Mouse (Mus musculus): ENCODE measurements around the gene Susd4.

The Susd4 gene

DNA sequence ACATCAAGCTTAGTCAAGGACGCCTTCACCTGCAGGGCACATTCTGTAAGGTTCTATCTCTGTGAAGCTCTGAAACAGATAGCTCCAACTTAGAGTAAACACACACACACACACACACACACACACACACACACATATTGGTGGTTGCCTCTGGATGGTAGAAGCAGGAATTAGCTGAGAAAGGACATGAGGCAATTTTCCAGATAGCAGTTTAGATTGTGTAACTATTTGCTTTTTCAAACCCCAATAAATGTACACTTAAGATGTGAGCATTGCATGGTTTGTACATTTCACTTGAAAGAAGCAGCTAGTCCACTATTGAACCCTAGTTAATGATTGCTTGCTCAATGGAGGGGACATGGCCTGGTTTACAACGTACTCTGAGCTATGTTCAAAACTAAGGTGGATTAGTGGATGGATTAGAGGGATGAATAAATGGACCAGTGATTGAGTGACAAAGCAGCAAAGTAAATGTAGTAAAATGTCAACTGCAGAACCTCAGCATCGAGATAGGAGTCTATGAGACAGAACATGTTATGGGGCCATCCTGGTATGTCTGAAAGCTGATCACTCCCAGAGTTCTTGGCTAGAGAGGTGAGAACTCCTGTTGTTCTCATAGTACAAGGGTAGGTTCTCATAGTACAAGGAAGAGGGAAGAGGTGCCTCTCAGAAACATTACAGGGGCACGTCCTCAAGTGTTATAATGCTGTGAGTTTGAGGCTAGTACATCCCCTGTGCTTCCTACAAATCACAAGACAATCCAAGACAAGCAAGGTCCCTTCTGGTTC, 150.7 kb downstream of the Susd4 start:
- in situ Hi-C loops (cut with MboI, MseI), result no loop called here

DNA sequence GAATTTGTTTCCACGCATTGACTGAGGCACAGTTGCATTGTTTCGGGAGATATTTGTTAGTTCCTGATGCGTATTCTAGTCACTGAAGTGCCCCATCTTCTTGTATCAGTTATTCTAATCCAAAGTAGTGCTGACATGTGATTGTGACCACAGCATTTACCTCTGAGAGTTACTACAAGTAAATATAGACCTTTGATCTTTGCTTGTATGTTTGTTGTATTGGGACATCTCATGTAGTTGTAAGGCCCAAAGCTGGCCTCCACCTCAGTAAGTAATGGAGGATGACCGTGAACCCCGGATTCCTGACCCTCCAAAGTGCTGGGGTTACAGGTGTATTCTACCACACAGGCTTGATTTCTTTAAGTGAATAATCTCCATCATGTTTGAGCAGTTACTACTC, 152.5 kb downstream of the Susd4 start:
- in situ Hi-C loops (cut with MboI, MseI), result no loop called here

DNA sequence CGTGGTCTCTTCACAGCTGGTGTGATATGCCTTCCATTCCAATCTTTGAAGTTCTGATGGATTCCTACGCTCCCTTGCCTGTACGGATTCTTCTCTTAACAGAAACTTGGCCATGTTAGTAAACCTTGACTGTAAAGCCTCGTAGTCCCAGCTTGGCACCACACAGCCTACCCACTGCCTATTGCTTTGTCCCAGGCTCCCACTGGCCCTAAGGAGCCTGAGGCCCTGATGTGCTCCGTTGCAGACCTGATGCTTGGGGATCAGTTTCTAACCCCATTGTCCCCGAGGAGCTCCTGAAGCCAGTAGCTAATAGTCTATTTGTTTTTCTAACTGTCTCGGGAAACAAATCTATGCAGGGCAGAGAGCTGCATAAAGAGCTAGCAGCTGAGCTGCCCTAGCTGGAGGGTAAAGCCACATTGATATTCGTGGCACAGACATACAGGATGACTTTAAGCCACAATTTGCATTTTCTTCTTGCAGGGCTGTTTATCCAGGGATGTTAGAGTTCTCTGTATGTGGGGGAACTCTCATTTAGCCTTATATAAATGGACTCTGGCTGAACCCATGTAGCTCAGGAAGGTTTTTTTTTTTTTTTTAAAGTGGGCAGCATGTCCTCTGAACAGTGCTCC, 155.2 kb downstream of the Susd4 start:
- in situ Hi-C loops (cut with MboI, MseI), result no loop called here

DNA sequence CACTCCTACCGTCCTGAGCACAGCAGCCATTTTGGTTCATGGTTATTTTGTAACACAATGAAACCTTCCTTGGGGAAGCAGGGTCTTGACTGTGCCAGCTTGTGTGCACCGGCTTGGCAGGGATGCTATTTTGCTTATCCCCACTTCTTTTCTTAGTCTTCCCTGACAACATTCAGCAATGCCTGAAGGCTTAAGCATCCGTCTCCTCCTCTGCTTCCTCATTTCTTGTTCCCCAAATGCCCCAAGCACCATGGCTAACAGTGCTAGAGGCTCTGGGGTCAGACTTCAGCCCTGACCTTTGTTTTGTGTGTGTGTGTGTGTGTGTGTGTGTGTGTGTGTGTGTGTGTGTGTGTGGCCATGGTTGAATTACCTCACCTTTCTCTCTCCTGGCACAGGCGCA, 159.2 kb downstream of the Susd4 start:
- in situ Hi-C loops (cut with MboI, MseI), result no loop called here

DNA sequence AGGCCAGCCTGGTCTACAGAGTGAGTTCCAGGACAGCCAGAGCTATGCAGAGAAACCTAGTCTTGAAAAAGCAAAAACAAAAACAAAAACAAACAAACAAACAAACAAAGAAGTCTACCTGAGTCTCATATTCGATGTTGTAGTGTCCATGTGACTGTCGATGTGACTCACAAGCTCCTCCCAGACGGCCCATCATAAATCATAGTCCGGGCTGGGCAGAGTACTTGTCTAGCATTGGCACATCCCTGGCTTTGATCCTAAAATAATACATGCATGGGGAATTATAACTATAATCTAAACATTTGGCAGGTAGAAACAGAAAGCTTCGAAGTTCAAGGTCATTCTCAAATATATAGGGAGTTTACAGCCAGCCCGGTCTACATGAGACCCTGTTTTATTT, 162.8 kb downstream of the Susd4 start:
- in situ Hi-C loops (cut with MboI, MseI), result no loop called here

DNA sequence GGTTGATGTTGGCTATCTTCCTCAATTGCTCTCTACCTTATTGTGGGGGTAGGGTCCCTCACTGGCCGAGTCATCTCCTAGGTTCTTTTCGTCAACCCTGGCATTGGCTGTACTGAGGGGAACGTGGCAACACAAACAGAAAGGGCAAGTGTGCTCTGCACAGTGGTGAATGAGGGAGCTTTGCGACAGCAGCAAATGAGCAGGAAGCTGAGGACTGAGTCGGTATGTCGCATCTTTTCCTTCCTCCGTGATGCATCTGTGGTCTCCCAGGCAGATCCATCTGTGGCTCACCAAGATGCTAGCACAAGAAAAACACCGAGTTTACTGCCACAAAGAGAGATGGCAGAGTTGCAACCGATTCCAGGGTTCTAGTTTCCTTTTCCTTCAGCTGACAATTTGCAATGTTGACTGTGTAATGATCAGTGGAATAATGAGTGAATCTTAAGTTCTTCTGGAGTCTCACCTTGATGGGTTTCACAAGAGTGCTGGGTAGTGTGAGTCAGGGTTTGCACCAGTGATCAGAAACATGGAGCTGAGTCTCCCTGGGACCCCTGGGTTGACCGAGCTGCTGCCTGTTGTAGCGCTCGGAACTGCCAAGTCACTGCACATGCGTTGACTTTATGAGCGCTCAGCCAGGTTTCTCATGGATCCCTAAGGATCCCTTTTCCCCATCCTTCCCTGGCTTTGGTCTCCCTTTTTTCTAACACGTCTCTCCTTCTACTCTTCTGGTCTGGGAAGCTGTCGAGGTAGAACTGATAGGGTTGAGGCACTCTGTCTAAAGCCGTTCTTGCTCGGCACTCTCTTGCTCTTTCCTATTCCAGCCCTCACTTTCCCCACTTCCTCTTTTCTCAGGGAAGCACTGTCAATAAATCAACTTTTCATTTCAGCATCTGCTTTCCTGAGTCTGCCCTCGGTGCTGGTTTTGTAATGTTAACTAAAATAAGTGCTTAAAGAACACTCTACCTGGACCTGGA, 164.5 kb downstream of the Susd4 start:
- in situ Hi-C loops (cut with MboI, MseI), result no loop called here

DNA sequence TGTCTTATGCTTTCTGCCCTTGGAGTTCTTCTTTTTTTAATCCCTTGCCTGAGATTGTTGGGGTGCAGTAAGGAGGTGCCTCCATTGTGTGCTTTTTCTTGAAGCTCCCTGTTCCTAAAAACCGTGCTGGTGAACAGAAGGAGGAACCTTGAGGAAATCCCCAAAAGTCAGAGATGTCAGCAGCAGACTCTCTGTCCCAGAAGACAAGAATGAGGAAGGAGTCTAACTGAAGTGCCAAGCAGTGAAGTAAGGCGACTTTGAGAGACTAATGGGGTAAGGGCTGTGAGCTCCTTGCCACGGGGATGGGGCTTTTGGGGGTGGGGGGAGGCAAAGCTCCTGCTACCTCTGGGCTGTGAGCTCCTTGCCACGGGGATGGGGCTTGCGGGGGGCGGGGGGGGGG, 171.8 kb downstream of the Susd4 start:
- in situ Hi-C loops (cut with MboI, MseI), result no loop called here

DNA sequence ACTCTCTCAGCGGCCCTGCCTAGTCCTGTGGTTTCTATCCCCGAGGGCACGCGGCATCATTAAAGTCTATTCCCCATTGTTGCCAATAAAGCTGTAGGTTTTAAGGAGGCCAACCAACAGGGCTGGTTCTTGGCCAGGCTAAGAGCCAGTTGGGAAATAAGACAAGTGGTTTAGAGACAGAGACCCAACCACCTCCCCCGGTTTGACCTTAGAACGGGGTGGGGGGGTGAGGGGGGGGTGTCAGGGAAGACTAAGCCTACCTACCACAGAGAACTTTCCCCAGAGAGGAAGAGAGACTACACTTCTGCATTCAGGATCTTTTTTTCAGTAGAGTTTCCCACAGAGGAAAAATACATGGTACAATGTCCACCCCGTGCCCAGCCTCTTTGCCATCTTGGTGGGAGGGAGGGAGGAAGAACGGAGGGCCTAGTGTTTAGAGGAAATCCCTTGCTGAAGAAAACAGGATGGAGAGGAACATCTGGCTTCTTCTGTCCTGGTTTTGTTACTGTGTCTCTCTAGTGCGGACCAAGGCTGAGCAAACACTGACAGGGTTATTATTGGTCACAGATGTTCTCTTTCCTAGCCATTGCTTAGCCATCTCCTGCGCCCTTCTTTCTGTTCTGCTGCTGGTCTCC, 173.9 kb downstream of the Susd4 start:
- in situ Hi-C loops (cut with MboI, MseI), result no loop called here

DNA sequence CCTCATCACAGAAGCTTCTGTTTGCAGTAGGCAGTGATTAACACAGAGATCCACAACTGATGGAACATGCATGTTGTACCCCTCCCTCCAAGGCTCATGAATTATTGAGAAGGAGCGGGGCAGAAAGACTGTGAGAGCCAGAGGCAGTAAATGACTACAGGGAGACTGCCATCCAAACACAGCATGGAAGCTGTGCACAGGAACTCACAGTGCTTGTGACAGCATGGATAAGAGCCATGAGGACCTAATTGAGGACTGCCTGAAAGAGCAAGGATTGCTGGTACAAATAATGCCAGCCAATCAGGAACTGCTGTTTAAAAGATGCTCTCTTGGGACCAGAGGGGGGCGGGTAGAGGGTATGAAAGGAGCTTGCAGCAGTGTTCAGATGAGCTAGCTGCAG, 178.3 kb downstream of the Susd4 start:
- in situ Hi-C loops (cut with MboI, MseI), result no loop called here

DNA sequence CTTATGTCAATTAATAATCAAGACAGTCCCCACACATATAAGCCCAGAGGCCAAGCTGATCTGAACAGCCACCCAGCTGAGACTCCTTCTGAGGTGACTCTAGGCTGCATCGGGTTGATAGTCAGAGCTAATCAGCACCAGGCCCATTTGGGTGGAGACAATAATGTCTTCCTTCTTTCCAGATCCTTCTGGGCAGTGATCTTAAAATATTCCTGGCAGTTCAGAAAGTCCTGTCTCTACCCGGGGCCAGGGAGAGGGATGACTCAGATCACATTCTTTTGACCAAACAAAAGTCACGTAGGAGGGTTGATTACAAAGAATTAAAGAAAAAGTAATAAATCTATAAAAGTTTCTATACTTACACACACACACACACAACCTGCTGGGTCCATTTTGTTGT, 180.3 kb downstream of the Susd4 start:
- in situ Hi-C loops (cut with MboI, MseI), result no loop called here

DNA sequence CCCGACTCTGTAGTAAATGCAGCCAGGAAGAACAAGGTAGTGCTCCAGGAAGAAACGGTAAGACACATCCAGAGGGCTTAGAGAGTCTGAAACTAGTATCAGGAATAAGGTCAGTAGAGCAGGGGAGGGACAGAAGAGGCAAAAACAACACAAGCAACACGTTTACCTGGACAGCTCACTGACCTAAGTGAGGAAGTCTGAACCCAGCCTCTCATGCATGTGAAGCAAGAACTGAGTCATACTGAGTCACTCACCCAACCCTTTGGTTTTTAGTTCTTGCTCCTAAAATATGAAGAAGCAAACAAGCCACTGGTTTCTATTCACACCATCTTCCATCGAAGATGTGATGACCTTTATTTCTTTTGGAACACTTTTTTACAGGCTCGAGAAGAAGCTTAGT, 181.0 kb downstream of the Susd4 start:
- in situ Hi-C loops (cut with MboI, MseI), result no loop called here

DNA sequence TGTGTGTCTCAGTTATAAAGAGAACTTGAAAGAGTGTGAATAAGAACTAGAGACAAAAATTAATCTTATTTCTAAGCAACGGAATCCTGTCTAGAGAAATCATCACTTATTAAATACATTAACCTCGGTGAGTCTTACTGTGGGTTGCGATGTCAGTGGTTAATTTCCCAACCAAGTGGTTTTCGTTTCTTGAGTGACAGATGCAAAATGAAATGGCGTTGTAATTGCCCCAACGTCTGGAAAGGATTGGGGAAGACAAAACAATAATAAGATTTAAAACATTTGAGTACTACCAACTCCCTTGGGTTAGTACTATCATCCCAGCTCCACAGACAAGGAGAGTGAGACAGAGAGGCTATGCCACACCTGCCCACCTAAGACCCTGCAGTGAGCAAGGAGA, 181.9 kb downstream of the Susd4 start:
- in situ Hi-C loops (cut with MboI, MseI), result no loop called here

All from T-helper 17 cell (primary cell).